Mouse (Mus musculus): ENCODE measurements around the gene Psen1. TPM values are rescaled to one million over a fixed set of nuclear protein-coding genes. Genes with fewer than 3 reads are reported as not detected.

Psen1 gene
- polyA plus RNA-seq, 1 experiment from 2014 or later = 48.5 TPM

Other genes with a start within 250 kb of the Psen1 start
- gene Dpf3, start 200.4 kb upstream of the Psen1 start, polyA plus RNA-seq (2014; fragmentation: Nextera tagmentation; extraction: Ambion mirVana) = 13.0 and 14.6 TPM in 2 replicates
- 29.9 and 32.7 TPM in 2 replicates for gene Dcaf4, start 167.7 kb upstream of the Psen1 start, polyA plus RNA-seq (2014; fragmentation: Nextera tagmentation; extraction: Ambion mirVana)
- 9.4 and 10.7 TPM in 2 replicates for gene Zfyve1, start 90.9 kb upstream of the Psen1 start, polyA plus RNA-seq (2014; fragmentation: Nextera tagmentation; extraction: Ambion mirVana)
- 213 and 239 TPM in 2 replicates for gene Rbm25, start 56.9 kb upstream of the Psen1 start, polyA plus RNA-seq (2014; fragmentation: Nextera tagmentation; extraction: Ambion mirVana)
- gene Papln, start 75.5 kb downstream of the Psen1 start, polyA plus RNA-seq (2014; fragmentation: Nextera tagmentation; extraction: Ambion mirVana) = 0.57 and 0.58 TPM in 2 replicates
- gene Numb, start 233.8 kb downstream of the Psen1 start, polyA plus RNA-seq (2014; fragmentation: Nextera tagmentation; extraction: Ambion mirVana) = 25.2 and 26.8 TPM in 2 replicates

All from liver, embryonic 11.5 days (tissue).